Mouse (Mus musculus): ENCODE measurements around the gene Noxred1.
"Not testable (repeated sequence)": the region's sequence is repeated elsewhere in the genome, so short reads cannot be mapped to it uniquely, and the experiment has no call there.

Noxred1 gene

DNA sequence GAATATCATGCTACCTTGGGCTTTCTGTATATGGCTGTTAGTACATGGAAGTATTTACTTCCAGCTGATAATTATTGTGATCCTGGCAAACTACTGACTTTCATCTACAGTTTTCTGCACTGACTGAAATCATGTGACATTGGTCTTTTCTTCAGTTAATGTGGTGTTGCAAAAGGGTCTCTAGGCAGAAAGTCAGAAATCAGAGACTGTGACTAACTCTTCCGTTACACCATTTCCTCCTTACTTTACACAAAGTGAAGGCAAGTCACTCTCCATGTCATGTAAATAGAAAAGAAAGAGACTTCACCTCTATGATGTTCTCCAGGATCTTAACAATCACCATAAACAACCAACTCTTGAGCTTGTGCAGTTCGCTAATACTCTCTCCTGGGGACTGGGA, 8.9 kb downstream of the Noxred1 start:
- no peak for DNase-seq (ENCODE audit: low spot score in 2 of 2)

DNA sequence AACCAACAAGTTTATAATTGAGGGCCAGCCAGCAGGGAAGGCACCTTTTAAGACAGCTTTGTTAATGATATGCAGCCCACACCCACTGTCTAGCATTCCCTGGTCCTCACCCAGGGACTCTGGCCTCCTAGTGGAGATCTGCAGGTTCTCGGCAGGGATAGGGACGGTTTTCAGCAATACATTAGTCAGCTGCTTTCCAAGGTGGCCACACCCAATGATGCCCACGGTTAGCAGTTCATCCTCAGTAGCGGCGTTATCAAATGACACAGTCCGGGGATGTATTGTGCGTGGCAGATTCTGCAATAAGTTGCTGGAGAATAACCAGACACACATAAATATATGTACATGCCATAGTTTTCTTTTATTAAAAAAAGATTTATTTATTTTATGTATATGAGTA, 11.7 kb downstream of the Noxred1 start:
- DNase-seq (ENCODE audit: low spot score in 2 of 2) = no peak

DNA sequence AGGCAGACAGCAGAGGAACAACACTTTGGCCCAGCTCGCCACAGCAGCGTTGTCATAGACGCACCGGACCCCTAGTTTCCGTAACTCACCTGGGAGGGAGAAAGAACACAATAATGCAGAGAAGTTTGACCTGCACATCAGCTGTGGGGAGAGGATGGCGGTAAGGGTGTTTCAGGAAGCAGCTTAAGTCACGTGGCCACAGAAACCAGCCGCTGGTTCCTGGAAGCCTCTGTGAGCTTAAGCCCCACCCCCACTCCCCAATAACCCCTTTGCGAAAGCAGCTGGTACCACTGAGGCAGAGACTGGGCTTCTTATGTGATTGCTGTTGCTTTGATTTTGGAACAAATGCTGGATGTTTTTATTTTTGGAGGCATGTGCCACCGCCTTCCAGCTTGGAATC, 13.6 kb downstream of the Noxred1 start:
- no peak for DNase-seq (ENCODE audit: low spot score in 2 of 2)

DNA sequence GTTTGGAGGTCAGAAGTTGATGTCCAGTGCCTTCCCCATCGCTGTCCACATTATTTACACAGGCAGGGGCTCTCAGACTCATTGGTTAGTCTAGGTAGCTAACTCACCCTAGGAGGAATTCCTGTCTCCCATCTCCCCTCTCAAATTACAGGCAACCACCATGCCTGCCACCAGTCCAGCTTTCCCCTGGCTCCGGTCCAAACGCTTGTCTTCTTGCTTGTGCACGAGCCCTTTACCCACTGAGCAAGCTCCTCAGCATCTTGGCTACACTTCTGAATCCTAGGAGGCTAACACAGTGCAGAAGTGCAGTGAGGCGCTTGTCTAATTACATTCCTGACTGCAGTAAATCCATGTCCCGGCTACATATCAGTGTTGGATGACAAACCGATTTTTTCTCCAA, 19.2 kb downstream of the Noxred1 start:
- no peak for DNase-seq (ENCODE audit: low spot score in 2 of 2)

DNA sequence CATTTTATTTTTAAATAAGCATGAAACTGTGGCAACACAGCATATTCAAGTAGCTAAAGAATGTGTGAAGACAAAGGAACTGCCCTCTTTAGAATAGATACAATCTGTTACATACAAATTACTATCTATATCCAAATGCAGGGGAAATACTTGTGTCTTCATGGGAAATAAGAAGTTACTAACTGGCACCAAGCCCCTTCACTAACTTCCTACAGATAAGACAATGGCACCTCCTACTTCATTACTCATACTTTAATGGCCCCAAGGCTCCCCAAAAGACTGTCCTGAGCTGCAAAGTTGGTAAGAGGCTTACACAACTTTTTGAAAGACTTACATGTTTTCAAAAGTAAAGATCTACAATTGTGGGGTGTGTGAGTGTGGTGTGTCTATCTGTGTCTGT, 20.9 kb downstream of the Noxred1 start:
- no peak for DNase-seq (ENCODE audit: low spot score in 2 of 2)

DNA sequence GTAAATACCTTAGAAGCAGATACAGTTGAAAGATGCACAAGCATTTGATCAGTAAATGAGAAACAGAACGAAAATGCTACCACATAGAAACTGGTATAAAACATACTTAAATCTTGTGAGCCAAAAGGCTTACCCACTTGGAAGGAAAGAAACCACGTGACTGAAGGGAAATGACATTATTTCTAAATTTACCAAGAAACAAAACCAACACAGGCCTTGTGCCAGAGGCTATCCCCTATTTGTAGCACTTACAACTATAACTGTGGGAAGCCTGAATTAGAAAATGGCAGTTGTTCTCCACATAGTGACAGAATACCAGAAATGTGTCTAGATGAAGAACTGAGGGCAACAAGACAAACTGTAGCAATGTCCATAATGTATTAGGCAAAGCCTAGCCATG, 22.5 kb downstream of the Noxred1 start:
- no peak for DNase-seq (ENCODE audit: low spot score in 2 of 2)

DNA sequence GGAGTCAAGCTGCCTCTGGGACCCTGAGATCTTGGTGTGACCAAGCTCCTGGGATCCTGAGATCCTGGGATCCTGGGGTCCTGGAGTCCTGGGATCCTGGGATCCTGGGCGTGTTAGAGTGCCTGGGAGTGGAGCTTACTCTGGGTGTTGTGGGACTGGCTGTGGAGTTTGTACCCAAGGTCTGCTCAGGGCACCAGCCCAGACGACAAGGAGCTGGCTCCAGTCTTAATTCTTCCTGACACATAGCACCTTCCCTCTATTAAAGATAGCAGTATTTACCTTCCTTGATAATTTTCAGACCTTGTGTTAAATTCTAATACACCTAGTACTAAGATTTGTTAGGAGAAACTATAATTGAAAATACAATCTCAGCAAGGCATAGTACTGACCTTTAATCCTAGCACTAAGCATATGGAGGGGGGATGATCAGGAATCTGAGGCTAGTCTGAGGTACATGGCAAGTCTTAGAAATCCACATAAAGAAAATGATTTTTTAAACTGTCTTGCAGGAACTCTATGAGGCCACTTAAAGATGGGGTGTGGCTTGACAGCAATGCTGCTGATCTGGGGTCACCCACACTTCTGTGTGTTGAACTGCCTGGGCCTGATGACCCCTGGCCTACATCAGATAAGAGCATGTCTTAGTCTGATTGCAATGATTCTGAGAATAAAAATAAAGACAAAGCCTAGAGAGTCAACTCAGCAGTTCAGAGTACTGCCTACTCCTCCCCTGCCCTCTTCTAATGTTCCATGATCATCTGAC, 25.5 kb downstream of the Noxred1 start:
- DNase-seq (ENCODE audit: low spot score in 2 of 2) = no peak

DNA sequence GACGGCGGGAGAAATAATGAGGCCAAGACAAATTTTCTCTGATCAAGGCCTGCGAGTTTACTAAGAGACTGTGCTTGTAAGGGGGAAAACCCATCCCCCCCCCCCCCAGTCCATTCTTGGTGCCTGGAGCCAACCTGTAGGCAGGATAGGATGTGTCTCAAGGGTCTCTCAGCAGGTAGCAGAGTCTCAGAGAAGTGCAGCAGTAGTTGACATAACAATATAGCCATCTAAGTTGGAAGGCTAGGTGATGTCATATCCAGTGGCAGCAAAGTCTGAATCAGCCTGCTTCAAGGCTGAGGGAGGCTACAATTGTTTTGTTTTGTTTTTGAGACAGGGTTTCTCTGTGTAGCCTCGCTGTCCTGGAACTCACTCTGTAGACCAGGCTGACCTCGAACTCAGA, 32.7 kb downstream of the Noxred1 start:
- not testable (repeated sequence) for DNase-seq (ENCODE audit: low spot score in 2 of 2)

DNA sequence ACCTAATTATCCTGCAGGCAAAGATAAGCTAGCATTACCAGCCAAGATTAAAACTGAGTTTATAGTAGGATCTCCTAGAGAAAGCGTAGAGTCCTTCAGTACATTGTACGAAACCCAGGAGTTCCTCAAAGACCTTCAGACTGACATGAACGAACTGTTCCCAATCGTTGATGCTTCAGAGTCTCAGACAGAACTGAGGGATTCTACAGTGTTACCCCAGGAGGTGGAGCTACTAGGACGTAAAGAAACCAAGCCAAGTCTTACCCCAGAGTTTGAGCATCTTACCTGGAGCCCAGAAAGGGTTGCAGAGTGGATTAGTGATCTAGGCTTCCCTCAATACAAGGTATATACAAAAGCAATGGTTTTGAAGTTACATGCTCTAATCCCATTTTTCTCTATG, 36.8 kb downstream of the Noxred1 start:
- peak in 1 of 2 experiments; percentile 6 for DNase-seq (ENCODE audit: low spot score in 2 of 2)

DNA sequence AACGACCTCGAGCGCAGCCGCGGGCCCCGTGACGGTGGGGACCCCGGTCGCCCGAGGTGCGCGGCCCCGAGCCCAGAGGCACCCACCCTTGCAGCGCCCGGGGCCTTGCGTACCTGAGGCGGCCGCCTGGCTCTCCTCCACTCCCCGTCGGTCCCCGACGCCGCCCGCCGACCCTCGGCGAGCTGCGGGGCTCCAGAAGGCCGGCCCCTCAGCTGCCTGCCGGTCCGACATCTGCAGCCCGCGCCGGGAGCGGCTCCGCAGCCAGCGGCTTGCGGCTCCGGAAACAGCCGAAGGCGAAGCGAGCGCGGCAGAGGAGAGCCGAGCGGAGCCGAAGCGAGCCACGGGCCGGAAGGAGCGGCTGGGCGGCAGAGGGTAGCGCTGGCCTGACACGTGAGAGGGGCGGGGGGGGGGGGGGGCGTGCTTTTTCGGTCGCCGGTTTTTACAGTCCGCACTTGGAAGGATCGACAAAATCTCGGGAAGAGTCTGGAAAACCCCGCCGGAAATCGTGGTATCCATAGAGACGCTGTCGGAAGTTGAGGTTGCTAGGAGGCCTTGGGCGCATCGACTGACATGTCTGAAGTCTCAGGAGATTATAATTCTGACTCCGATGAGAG, 38.5 kb downstream of the Noxred1 start, which contains the start of gene Tmed8:
Tmed8 (minus strand) TSS at position 482 of the 614 bp plus-strand sequence.
- peak; percentile 87 to 93 for DNase-seq (ENCODE audit: low spot score in 2 of 2)

DNA sequence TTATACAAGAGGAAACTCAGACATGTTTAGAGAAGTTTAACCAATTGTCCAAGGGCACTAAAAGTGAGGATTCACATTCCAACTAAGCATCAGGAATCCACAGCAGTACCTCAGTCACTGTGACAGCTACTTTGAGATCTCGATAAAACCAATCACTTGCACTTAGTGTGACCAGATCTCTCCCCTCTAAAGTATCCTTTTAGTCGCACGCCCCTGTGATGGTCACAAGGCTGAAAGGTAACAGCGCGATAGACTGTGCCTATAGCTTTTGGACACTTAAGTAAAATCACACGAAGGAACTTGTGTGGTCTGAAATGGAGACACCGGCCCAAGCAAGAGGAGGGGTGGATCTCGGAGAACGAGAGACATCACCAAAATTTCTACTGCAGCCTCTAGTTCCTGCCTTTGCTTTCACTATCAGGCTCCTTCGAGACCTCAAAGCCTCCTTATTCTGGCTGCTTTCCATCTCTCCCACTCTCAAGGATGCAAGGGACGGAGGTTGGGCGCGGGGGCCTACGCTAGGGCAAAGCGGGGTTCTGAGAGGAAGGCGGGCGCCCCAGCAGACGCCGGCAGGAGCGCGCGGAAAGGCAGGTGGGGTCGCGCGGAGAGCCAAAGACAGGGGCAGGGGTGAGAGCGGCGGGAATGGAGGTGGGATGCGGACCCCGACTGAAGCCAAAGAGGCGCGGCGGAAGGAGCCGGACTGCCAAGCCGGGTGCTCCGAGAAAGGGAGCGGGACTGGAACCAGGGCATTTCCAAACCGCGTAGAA, 39.1 kb downstream of the Noxred1 start, which contains the start of gene Samd15:
Samd15 (plus strand) TSS at position 518 of the 767 bp plus-strand sequence.
- peak; percentile 56 to 58 for DNase-seq (ENCODE audit: low spot score in 2 of 2)

DNA sequence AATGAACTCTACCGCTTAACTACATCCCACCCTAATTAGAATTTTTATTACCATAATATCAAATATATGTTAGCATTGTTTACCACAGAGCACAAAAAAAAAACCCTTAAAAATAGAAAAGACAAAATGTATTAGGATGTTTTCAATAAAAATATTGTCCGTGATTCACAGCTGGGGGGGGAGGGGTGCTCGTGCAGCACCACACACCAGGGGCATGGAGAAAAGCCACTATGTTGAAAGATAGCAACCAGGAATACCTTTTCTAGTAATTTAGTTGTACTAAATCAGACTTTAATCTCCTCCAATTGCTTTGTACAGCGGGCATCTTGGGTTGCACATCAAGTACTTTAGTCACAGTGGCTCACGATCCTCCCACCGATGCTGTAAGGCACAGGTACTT, 39.7 kb downstream of the Noxred1 start:
- DNase-seq (ENCODE audit: low spot score in 2 of 2) = peak in 1 of 2 experiments; percentile 16

DNA sequence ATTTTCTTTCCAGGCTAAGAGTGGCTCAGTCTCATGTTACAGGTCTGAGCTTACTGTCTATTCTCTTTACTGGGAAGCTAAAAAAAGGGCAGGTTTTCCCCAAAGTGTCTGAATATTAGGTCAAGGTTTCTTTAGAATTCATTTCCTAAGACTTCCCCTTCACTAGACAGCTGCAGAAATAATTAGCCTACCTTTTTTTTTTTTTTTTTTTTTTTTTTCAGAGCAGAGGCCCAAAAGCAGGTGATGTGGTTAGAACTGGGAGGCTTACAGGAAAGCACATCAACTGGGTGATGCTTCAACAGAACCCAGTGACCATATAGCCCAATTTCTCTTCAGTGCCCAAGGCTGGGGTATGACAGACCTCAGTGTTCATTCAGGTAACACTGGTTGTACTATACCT, 42.2 kb downstream of the Noxred1 start:
- DNase-seq (ENCODE audit: low spot score in 2 of 2) = peak in 1 of 2 experiments; percentile 1

DNA sequence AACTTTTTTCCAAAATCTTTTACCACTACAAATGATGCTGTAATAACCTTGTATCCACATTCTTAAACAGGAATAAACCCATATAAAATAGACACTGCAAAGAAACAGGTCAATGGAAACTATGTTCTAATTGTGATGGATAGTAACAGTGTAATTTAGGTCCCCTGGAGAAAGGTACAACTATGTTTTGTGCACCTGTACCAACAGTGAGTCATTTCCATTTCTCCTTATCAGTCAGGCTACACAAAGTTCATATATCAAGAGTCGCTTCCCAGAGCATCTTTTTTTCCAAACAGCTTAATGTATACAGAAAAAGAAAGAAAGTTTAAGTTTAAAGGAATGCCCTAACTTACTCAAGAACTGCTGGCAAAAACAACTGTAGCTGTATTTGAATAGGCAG, 43.5 kb downstream of the Noxred1 start:
- DNase-seq (ENCODE audit: low spot score in 2 of 2) = no peak

DNA sequence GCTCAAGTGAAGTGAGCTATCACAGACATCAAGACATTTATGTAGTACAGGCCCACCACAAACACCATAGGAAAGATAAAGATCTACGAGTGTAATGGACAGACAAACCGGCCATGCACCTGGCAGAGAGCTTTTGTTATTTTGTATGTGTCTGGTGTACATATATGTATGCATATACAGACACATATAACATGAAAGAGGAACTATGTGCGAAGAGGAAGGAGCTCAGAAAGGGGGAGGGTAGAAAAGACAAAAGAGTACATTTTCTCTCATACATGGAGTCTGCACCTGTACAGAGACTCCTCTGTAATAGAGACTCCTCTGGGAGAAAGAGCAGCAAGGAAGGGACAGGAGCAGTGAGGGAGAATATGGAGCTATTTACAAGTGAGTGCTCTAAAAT, 45.5 kb downstream of the Noxred1 start:
- no peak for DNase-seq (ENCODE audit: low spot score in 2 of 2)

DNA sequence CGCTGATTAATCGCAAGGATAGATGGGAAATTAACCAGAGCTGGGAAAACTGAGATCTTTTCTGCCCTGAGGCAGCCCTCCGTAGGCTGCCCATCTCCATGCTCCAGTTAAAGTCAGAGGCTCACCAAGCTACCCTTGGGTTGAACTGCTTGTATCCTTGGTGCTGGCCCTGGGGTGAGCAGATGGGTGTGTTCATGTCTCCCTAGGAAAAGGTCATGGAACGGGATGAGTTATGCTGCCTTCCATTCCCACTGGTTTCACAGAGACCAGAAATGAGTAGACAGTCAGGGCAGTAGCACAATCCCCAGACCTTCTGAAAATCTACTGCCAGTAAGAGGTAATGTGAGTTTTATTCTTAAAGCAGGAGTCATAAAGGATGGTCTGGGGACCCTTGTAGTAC, 60.9 kb downstream of the Noxred1 start:
- no peak for DNase-seq (ENCODE audit: low spot score in 2 of 2)

DNA sequence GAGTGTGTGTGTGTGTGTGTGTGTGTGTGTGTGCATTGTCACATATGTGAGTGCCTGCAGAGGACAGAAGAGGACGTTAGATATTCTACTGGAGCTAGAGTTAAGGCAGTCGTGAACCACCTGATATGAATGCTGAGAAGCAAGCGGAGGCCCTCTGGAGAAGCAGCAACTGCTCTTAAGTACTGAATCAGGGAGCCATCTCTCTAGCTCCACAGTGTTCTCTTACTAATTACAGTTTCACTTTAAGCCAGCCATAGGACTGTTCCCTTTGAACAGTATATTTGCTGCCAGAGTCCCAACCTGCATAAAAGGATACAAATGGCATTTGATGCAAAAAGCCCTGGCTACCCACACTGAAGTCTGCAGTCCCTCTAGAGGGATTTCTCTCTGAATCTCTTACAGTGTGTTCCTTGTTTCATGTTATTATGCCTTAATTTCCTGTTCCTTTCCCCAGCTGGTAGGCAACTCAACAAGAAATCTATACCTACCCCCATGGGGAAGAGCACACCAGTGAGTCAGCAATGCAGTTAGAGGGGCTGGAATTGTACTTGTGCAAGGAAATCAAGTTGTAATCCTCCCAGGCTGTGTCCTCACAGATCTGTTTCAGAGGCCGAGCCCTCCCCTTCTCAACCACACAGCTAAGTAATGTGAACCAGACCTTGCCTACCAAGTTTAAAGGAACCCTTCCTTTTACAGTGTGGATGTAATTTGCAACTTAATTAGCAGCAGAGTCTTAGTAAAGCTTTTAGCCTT, 63.2 kb downstream of the Noxred1 start:
- DNase-seq (ENCODE audit: low spot score in 2 of 2) = no peak

Measured in right cerebral cortex, postnatal 10 days (tissue).